Mouse (Mus musculus) cerebellum, adult 2 months (tissue): ENCODE results near the gene Arhgap15.

Experiments used
- CTCF ChIP-seq: fragments of 200-500 bp; IDR thresholded peaks from 2 replicates; pipeline ENCODE4 v1.5.1; 2011; ENCODE audit warnings: low read depth, mild to moderate bottlenecking, control low read depth, low read length, moderate library complexity, borderline replicate concordance; ENCODE audit not compliant: insufficient read depth
- POLR2A ChIP-seq: fragments of 200-500 bp; IDR thresholded peaks from 2 replicates; pipeline ENCODE4 v1.6.1; 2011; ENCODE audit warnings: low read length, control low read depth, borderline replicate concordance; ENCODE audit not compliant: insufficient read depth

- TF ChIP-seq POLR2A (no peak), CTCF (no peak)
Measured at GRCm38 (mm10) chr2:44397209-44397608, 648.6 kb downstream of the Arhgap15 start.
